Mouse (Mus musculus) stomach, embryonic 16.5 days (tissue): ENCODE data around the gene 1110004F10Rik. TPM values are rescaled to one million over a fixed set of nuclear protein-coding genes. Genes with fewer than 3 reads are reported as not detected.

Experiments
- ATAC-seq: fragments of 200-750 bp; cut with Nextera tagmentation; 2 replicates; pipeline ENCODE4 v1.8.0; 2017; ENCODE audit warnings: moderate number of reproducible peaks, moderate TSS enrichment; ENCODE audit not compliant: insufficient read depth, low FRiP score
- H3K27ac ChIP-seq: fragments of 300-500 bp; sonication (generic); 2 replicates; pipeline ENCODE4 v1.5.1; 2014; ENCODE audit warnings: low read length
- H3K27me3 ChIP-seq: fragments of 300-500 bp; sonication (generic); 2 replicates; pipeline ENCODE4 v1.6.1; 2014; ENCODE audit warnings: low read length, control low read depth, mixed read lengths; ENCODE audit not compliant: control insufficient read depth, insufficient read depth
- H3K36me3 ChIP-seq: fragments of 300-500 bp; sonication (generic); 2 replicates; pipeline ENCODE4 v1.6.1; 2014; ENCODE audit warnings: low read length; ENCODE audit not compliant: control insufficient read depth, insufficient read depth
- H3K4me1 ChIP-seq: fragments of 300-500 bp; sonication (generic); 2 replicates; pipeline ENCODE4 v1.6.1; 2014; ENCODE audit warnings: low read length, control low read depth, mixed read lengths; ENCODE audit not compliant: control insufficient read depth, insufficient read depth
- H3K4me2 ChIP-seq: fragments of 300-500 bp; sonication (generic); 2 replicates; pipeline ENCODE4 v1.6.1; 2014; ENCODE audit warnings: low read depth, low read length, mixed read lengths
- H3K4me3 ChIP-seq: fragments of 300-500 bp; sonication (generic); replicated peaks from 2 replicates; pipeline ENCODE4 v1.5.1; 2014; ENCODE audit warnings: mild to moderate bottlenecking, low read length
- H3K9ac ChIP-seq: fragments of 300-500 bp; sonication (generic); 2 replicates; pipeline ENCODE4 v1.6.1; 2014; ENCODE audit warnings: low read length
- H3K9me3 ChIP-seq: fragments of 300-500 bp; sonication (generic); replicated peaks from 2 replicates; pipeline ENCODE4 v1.6.1; 2016; ENCODE audit warnings: low read length, control low read depth; ENCODE audit not compliant: control insufficient read depth
- WGBS: fragments of 180-500 bp; shearing (Covaris S2); extraction: QIAGEN DNeasy Blood & Tissue Kit; methylation state at CpG from one replicate; pipeline ENCODE4 v1.1.7; 2014; 5-methylcytosine and 5-hydroxymethylcytosine counted together
- polyA plus RNA-seq: library from polyadenylated mRNA; unstranded; fragments of >200 nt; fragmentation: Nextera tagmentation; extraction: Ambion mirVana; gene quantifications from 2 replicates; pipeline ENCODE4 v1.2.1, GENCODE M21; 2015

The 1110004F10Rik gene
- polyA plus RNA-seq, 1 experiment from 2014 or later, result 221 TPM

GRCm38 (mm10) chr7:116128286-116128685 is 89.1 kb downstream of the 1110004F10Rik start:
- H3K4me2 ChIP-seq, result no peak overlapping the region
- H3K36me3 ChIP-seq, result no peaks in the 10 kb centered on the region
- no peaks in the 10 kb centered on the region for H3K27me3 ChIP-seq
- 86% methylated on average over 8 of the region's 8 CpGs for WGBS
- H3K27ac ChIP-seq, result no peak overlapping the region
- ATAC-seq, result no peak
- no peak overlapping the region for H3K9ac ChIP-seq
- no peaks in the 10 kb centered on the region for H3K4me1 ChIP-seq
- no peaks in the 10 kb centered on the region for H3K9me3 ChIP-seq
- no peak overlapping the region for H3K4me3 ChIP-seq

GRCm38 (mm10) chr7:116129374-116129773 is 90.2 kb downstream of the 1110004F10Rik start:
- no peak overlapping the region for H3K4me3 ChIP-seq
- WGBS, result 86% methylated on average over 10 of the region's 10 CpGs
- H3K36me3 ChIP-seq, result no peaks in the 10 kb centered on the region
- no peak overlapping the region for H3K4me2 ChIP-seq
- no peak overlapping the region for H3K9ac ChIP-seq
- no peak overlapping the region for H3K27ac ChIP-seq
- no peaks in the 10 kb centered on the region for H3K27me3 ChIP-seq
- no peaks in the 10 kb centered on the region for H3K4me1 ChIP-seq
- H3K9me3 ChIP-seq, result no peaks in the 10 kb centered on the region
- ATAC-seq, result no peak

- 21% methylated on average over 4 of the region's 4 CpGs for WGBS
- no peaks in the 10 kb centered on the region; the same call in 1 of the 2 replicates for H3K4me1 ChIP-seq
- H3K4me3 ChIP-seq, result no peak overlapping the region
- no peak overlapping the region for H3K9ac ChIP-seq
- ATAC-seq, result no peak
- no peaks in the 10 kb centered on the region for H3K36me3 ChIP-seq
- no peak overlapping the region for H3K4me2 ChIP-seq
- no peak overlapping the region for H3K27ac ChIP-seq
- H3K9me3 ChIP-seq, result no peaks in the 10 kb centered on the region
- H3K27me3 ChIP-seq, result no peaks in the 10 kb centered on the region
Measured at GRCm38 (mm10) chr7:116131390-116131789, 92.2 kb downstream of the 1110004F10Rik start.

- 4% methylated on average over 5 of the region's 5 CpGs for WGBS
- H3K4me2 ChIP-seq, result no peak overlapping the region
- H3K9ac ChIP-seq, result no peak overlapping the region
- ATAC-seq, result no peak
- no peak overlapping the region for H3K27ac ChIP-seq
- no peaks in the 10 kb centered on the region for H3K9me3 ChIP-seq
- no peaks in the 10 kb centered on the region; the same call in 1 of the 2 replicates for H3K4me1 ChIP-seq
- no peak overlapping the region for H3K4me3 ChIP-seq
- H3K27me3 ChIP-seq, result no peaks in the 10 kb centered on the region
- H3K36me3 ChIP-seq, result no peaks in the 10 kb centered on the region
Measured at GRCm38 (mm10) chr7:116132078-116132477, 92.9 kb downstream of the 1110004F10Rik start.

GRCm38 (mm10) chr7:116134413-116135292 is 95.5 kb downstream of the 1110004F10Rik start:
- Histone ChIP-seq H3K4me3 (no peak overlapping the region), H3K4me1 (no peaks in the 10 kb centered on the region; the same call in 1 of the 2 replicates), H3K27ac (no peak overlapping the region), H3K4me2 (no peak overlapping the region), H3K27me3 (no peaks in the 10 kb centered on the region), H3K9me3 (no peaks in the 10 kb centered on the region), H3K36me3 (no peaks in the 10 kb centered on the region), H3K9ac (no peak overlapping the region)
- 72% methylated on average over 31 of the region's 31 CpGs for WGBS
- peak; percentile 18; the same call in 1 of the 2 replicates for ATAC-seq

GRCm38 (mm10) chr7:116137149-116137548 is 98.0 kb downstream of the 1110004F10Rik start:
- Histone ChIP-seq H3K4me3 (no peak overlapping the region), H3K9me3 (no peaks in the 10 kb centered on the region), H3K4me2 (no peak overlapping the region), H3K27me3 (no peaks in the 10 kb centered on the region), H3K9ac (no peak overlapping the region), H3K36me3 (no peaks in the 10 kb centered on the region), H3K27ac (no peak overlapping the region), H3K4me1 (no peaks in the 10 kb centered on the region; the same call in 1 of the 2 replicates)
- WGBS, result 85% methylated on average over 12 of the region's 12 CpGs
- no peak for ATAC-seq

GRCm38 (mm10) chr7:116137671-116138070 is 98.5 kb downstream of the 1110004F10Rik start:
- 69% methylated on average over 3 of the region's 3 CpGs for WGBS
- no peak for ATAC-seq
- no peak overlapping the region for H3K4me2 ChIP-seq
- H3K9me3 ChIP-seq, result no peaks in the 10 kb centered on the region
- H3K27ac ChIP-seq, result no peak overlapping the region
- H3K4me3 ChIP-seq, result no peak overlapping the region
- no peak overlapping the region for H3K9ac ChIP-seq
- no peaks in the 10 kb centered on the region; the same call in 1 of the 2 replicates for H3K4me1 ChIP-seq
- H3K36me3 ChIP-seq, result no peaks in the 10 kb centered on the region
- no peaks in the 10 kb centered on the region for H3K27me3 ChIP-seq

GRCm38 (mm10) chr7:116145030-116145429 is 105.8 kb downstream of the 1110004F10Rik start:
- no peak overlapping the region for H3K4me2 ChIP-seq
- H3K4me1 ChIP-seq, result no peaks in the 10 kb centered on the region
- no peak overlapping the region for H3K27ac ChIP-seq
- ATAC-seq, result no peak
- H3K9ac ChIP-seq, result no peak overlapping the region
- H3K27me3 ChIP-seq, result no peaks in the 10 kb centered on the region
- no peaks in the 10 kb centered on the region for H3K36me3 ChIP-seq
- no peak overlapping the region for H3K4me3 ChIP-seq
- WGBS, result 87% methylated on average over 6 of the region's 6 CpGs
- H3K9me3 ChIP-seq, result no peaks in the 10 kb centered on the region

- 83% methylated on average over 2 of the region's 2 CpGs for WGBS
- H3K9ac ChIP-seq, result no peak overlapping the region
Measured at GRCm38 (mm10) chr7:116147114-116147513, 107.9 kb downstream of the 1110004F10Rik start.

More at GRCm38 (mm10) chr7:116147114-116147513, 107.9 kb downstream of the 1110004F10Rik start:
- no peaks in the 10 kb centered on the region for H3K4me1 ChIP-seq
- no peaks in the 10 kb centered on the region for H3K9me3 ChIP-seq
- ATAC-seq, result no peak
- no peak overlapping the region for H3K27ac ChIP-seq
- no peak overlapping the region for H3K4me2 ChIP-seq
- H3K4me3 ChIP-seq, result no peak overlapping the region
- no peaks in the 10 kb centered on the region for H3K36me3 ChIP-seq
- H3K27me3 ChIP-seq, result no peaks in the 10 kb centered on the region
